Mouse (Mus musculus) CH12F3 (cell line): ENCODE data around the gene Pgrmc2.

ENCODE experiments used
- in situ Hi-C: fragments of 300-500 bp; cut with MboI; formaldehyde crosslinking; loops from 2 replicates; pipeline ENCODE4 v1.14.3; 2020; ENCODE audit warnings: low sequenced_read_pairs

Pgrmc2 gene

GRCm38 (mm10) chr3:41082885-41083789, at the start of gene Pgrmc2:
Pgrmc2 (minus strand) TSS chr3:41083046.
- in situ Hi-C loops: no loop called here

- in situ Hi-C loops: no loop called here
Measured at GRCm38 (mm10) chr3:41124000-41124294, 41.1 kb upstream of the Pgrmc2 start.

GRCm38 (mm10) chr3:41123190-41123999, 40.5 kb upstream of the Pgrmc2 start:
- in situ Hi-C loops: no loop called here

GRCm38 (mm10) chr3:41118173-41118572, 35.3 kb upstream of the Pgrmc2 start:
- in situ Hi-C loops: no loop called here

- in situ Hi-C loops: no loop called here
Measured at GRCm38 (mm10) chr3:41117447-41117846, 34.6 kb upstream of the Pgrmc2 start.

- in situ Hi-C loops: no loop called here
Measured at GRCm38 (mm10) chr3:41113186-41113585, 30.3 kb upstream of the Pgrmc2 start.

GRCm38 (mm10) chr3:41108306-41108785, 25.5 kb upstream of the Pgrmc2 start:
- in situ Hi-C loops: no loop called here

- in situ Hi-C loops: no loop called here
Measured at GRCm38 (mm10) chr3:41107600-41108305, 24.9 kb upstream of the Pgrmc2 start.

- in situ Hi-C loops: no loop called here
Measured at GRCm38 (mm10) chr3:41101905-41102304, 19.1 kb upstream of the Pgrmc2 start.

GRCm38 (mm10) chr3:41100157-41100556, 17.3 kb upstream of the Pgrmc2 start:
- in situ Hi-C loops: no loop called here

- in situ Hi-C loops: no loop called here
Measured at GRCm38 (mm10) chr3:41099672-41100071, 16.8 kb upstream of the Pgrmc2 start.

GRCm38 (mm10) chr3:41093210-41093609, 10.4 kb upstream of the Pgrmc2 start:
- in situ Hi-C loops: no loop called here

- in situ Hi-C loops: no loop called here
Measured at GRCm38 (mm10) chr3:41092311-41092710, 9.5 kb upstream of the Pgrmc2 start.

GRCm38 (mm10) chr3:41090839-41091238, 8.0 kb upstream of the Pgrmc2 start:
- in situ Hi-C loops: no loop called here

- in situ Hi-C loops: no loop called here
Measured at GRCm38 (mm10) chr3:41087071-41087470, 4.2 kb upstream of the Pgrmc2 start.

- in situ Hi-C loops: no loop called here
Measured at GRCm38 (mm10) chr3:41084421-41084820, 1.6 kb upstream of the Pgrmc2 start.

- in situ Hi-C loops: no loop called here
Measured at GRCm38 (mm10) chr3:41083790-41084112, 905 bp upstream of the Pgrmc2 start.

- in situ Hi-C loops: no loop called here
Measured at GRCm38 (mm10) chr3:41082520-41082884, 344 bp downstream of the Pgrmc2 start.

- in situ Hi-C loops: no loop called here
Measured at GRCm38 (mm10) chr3:41081474-41082301, 1.2 kb downstream of the Pgrmc2 start.

- in situ Hi-C loops: no loop called here
Measured at GRCm38 (mm10) chr3:41080724-41081123, 2.1 kb downstream of the Pgrmc2 start.

- in situ Hi-C loops: no loop called here
Measured at GRCm38 (mm10) chr3:41078673-41079072, 4.2 kb downstream of the Pgrmc2 start.
